Mouse (Mus musculus): Measurements from ENCODE around the gene Taco1. TPM values are rescaled to one million over a fixed set of nuclear protein-coding genes. Genes with fewer than 3 reads are reported as not detected.

Gene Taco1
- 2.0 TPM for polyA plus RNA-seq (2015; fragmentation: Illumina TruSeq; extraction: RNeasy Lipid Tissue Mini Kit (QIAGEN cat#74804); ENCODE audit: insufficient read depth, low read depth, low replicate concordance)

GRCm38 (mm10) chr11:106065923-106066571 is at the start of gene Taco1:
TSS of gene Taco1 (plus strand) at chr11:106066061.

GRCm38 (mm10) chr11:106036548-106037417 is 29.1 kb upstream of the Taco1 start, which contains the start of gene Dcaf7:
TSS of gene Dcaf7 (plus strand) at chr11:106036872.

GRCm38 (mm10) chr11:106083708-106084701 is 18.1 kb downstream of the Taco1 start, which contains the start of gene Map3k3:
TSS of gene Map3k3 (plus strand) at chr11:106084613.

Other genes starting within 250 kb of the Taco1 start
- gene Cyb561, start 112.7 kb upstream of the Taco1 start, polyA plus RNA-seq (2015; fragmentation: Illumina TruSeq; extraction: RNeasy Lipid Tissue Mini Kit (QIAGEN cat#74804); ENCODE audit: insufficient read depth, low read depth, low replicate concordance) = 10.0 TPM
- gene Ace, start 98.1 kb upstream of the Taco1 start, polyA plus RNA-seq (2015; fragmentation: Illumina TruSeq; extraction: RNeasy Lipid Tissue Mini Kit (QIAGEN cat#74804); ENCODE audit: insufficient read depth, low read depth, low replicate concordance) = 22.0 TPM
- gene Ace3, start 71.4 kb upstream of the Taco1 start, polyA plus RNA-seq (2015; fragmentation: Illumina TruSeq; extraction: RNeasy Lipid Tissue Mini Kit (QIAGEN cat#74804); ENCODE audit: insufficient read depth, low read depth, low replicate concordance) = not detected
- gene Kcnh6, start 57.9 kb upstream of the Taco1 start, polyA plus RNA-seq (2015; fragmentation: Illumina TruSeq; extraction: RNeasy Lipid Tissue Mini Kit (QIAGEN cat#74804); ENCODE audit: insufficient read depth, low read depth, low replicate concordance) = 1.8 TPM
- gene Dcaf7, start 29.2 kb upstream of the Taco1 start, polyA plus RNA-seq (2015; fragmentation: Illumina TruSeq; extraction: RNeasy Lipid Tissue Mini Kit (QIAGEN cat#74804); ENCODE audit: insufficient read depth, low read depth, low replicate concordance) = 8.3 TPM
- 8.0 TPM for gene Map3k3, start 18.6 kb downstream of the Taco1 start, polyA plus RNA-seq (2015; fragmentation: Illumina TruSeq; extraction: RNeasy Lipid Tissue Mini Kit (QIAGEN cat#74804); ENCODE audit: insufficient read depth, low read depth, low replicate concordance)
- gene Gm10840, start 94.8 kb downstream of the Taco1 start, polyA plus RNA-seq (2015; fragmentation: Illumina TruSeq; extraction: RNeasy Lipid Tissue Mini Kit (QIAGEN cat#74804); ENCODE audit: insufficient read depth, low read depth, low replicate concordance) = not detected
- 3.0 TPM for gene Limd2, start 94.8 kb downstream of the Taco1 start, polyA plus RNA-seq (2015; fragmentation: Illumina TruSeq; extraction: RNeasy Lipid Tissue Mini Kit (QIAGEN cat#74804); ENCODE audit: insufficient read depth, low read depth, low replicate concordance)
- gene Strada, start 136.1 kb downstream of the Taco1 start, polyA plus RNA-seq (2015; fragmentation: Illumina TruSeq; extraction: RNeasy Lipid Tissue Mini Kit (QIAGEN cat#74804); ENCODE audit: insufficient read depth, low read depth, low replicate concordance) = 2.8 TPM
- 12.5 TPM for gene Ccdc47, start 150.3 kb downstream of the Taco1 start, polyA plus RNA-seq (2015; fragmentation: Illumina TruSeq; extraction: RNeasy Lipid Tissue Mini Kit (QIAGEN cat#74804); ENCODE audit: insufficient read depth, low read depth, low replicate concordance)
- gene Ddx42, start 150.9 kb downstream of the Taco1 start, polyA plus RNA-seq (2015; fragmentation: Illumina TruSeq; extraction: RNeasy Lipid Tissue Mini Kit (QIAGEN cat#74804); ENCODE audit: insufficient read depth, low read depth, low replicate concordance) = 9.1 TPM
- 7.7 TPM for gene Ftsj3, start 190.0 kb downstream of the Taco1 start, polyA plus RNA-seq (2015; fragmentation: Illumina TruSeq; extraction: RNeasy Lipid Tissue Mini Kit (QIAGEN cat#74804); ENCODE audit: insufficient read depth, low read depth, low replicate concordance)
- gene Psmc5, start 190.1 kb downstream of the Taco1 start, polyA plus RNA-seq (2015; fragmentation: Illumina TruSeq; extraction: RNeasy Lipid Tissue Mini Kit (QIAGEN cat#74804); ENCODE audit: insufficient read depth, low read depth, low replicate concordance) = 24.6 TPM
- gene Smarcd2, start 206.9 kb downstream of the Taco1 start, polyA plus RNA-seq (2015; fragmentation: Illumina TruSeq; extraction: RNeasy Lipid Tissue Mini Kit (QIAGEN cat#74804); ENCODE audit: insufficient read depth, low read depth, low replicate concordance) = 33.7 TPM
- gene Tcam1, start 210.6 kb downstream of the Taco1 start, polyA plus RNA-seq (2015; fragmentation: Illumina TruSeq; extraction: RNeasy Lipid Tissue Mini Kit (QIAGEN cat#74804); ENCODE audit: insufficient read depth, low read depth, low replicate concordance) = not detected
- gene Gh, start 235.8 kb downstream of the Taco1 start, polyA plus RNA-seq (2015; fragmentation: Illumina TruSeq; extraction: RNeasy Lipid Tissue Mini Kit (QIAGEN cat#74804); ENCODE audit: insufficient read depth, low read depth, low replicate concordance) = not detected
- gene Cd79b, start 248.7 kb downstream of the Taco1 start, polyA plus RNA-seq (2015; fragmentation: Illumina TruSeq; extraction: RNeasy Lipid Tissue Mini Kit (QIAGEN cat#74804); ENCODE audit: insufficient read depth, low read depth, low replicate concordance) = 1.7 TPM